23 mouse cellular contexts compared by ENCODE assay signal in genomic region chr16:76409355-76409722, GRCm38 (mm10). TPM values are rescaled to one million over a fixed set of nuclear protein-coding genes. Genes with fewer than 3 reads are reported as not detected.
A peak's percentile ranks its signal among the peaks of the same experiment; 100 is the strongest.
DNase-seq lines count a peak whose midpoint lies in the region; ATAC-seq and TF ChIP-seq lines count a peak whose summit lies in the region.
"Had no signal": no experiment of that assay in that cellular context is flagged by ENCODE, and none has a peak within 500 bp of the region (broad histone marks: within the 10 kb centered on the region; RNA-seq: fewer than 3 reads in every experiment).

No protein-coding gene starts in this region.

- peak; percentile 48 for ATAC-seq in lung, embryonic 16.5 days (ENCODE audit: low read depth)
- ATAC-seq in stomach, postnatal 0 days (ENCODE audit: low FRiP score, low TSS enrichment), result peak; percentile 86
- ATAC-seq: forebrain, embryonic 13.5 days; hindbrain, postnatal 0 days; liver, postnatal 0 days; midbrain, embryonic 16.5 days had no signal

- H3K4me2 ChIP-seq in lung, embryonic 16.5 days (ENCODE audit: low read depth, low read length), result no peak overlapping the region
- H3K4me2 ChIP-seq in stomach, postnatal 0 days (replicated peaks; ENCODE audit: low read depth), result no peak overlapping the region
- H3K4me2 ChIP-seq: forebrain, embryonic 13.5 days had no signal

- TF ChIP-seq EP300 in stomach, postnatal 0 days (optimal IDR thresholded peaks at IDR 0.05), result no peak

- H3K4me1 ChIP-seq in lung, embryonic 16.5 days (replicated peaks; ENCODE audit: control insufficient read depth, insufficient read depth, low read length), result peaks cover 10% of the 10 kb centered on the region
- H3K4me1 ChIP-seq in stomach, postnatal 0 days (replicated peaks; ENCODE audit: control insufficient read depth, insufficient read depth), result no peaks in the 10 kb centered on the region
- H3K4me1 ChIP-seq: forebrain, embryonic 13.5 days; hindbrain, embryonic 10.5 days had no signal

- H3K4me3 ChIP-seq in lung, embryonic 16.5 days (ENCODE audit: low read length), result no peak overlapping the region
- H3K4me3 ChIP-seq in stomach, postnatal 0 days (ENCODE audit: low read depth, low read length), result no peak overlapping the region
- H3K4me3 ChIP-seq: forebrain, embryonic 13.5 days; hindbrain, embryonic 10.5 days; layer of hippocampus, adult 2 months had no signal

- H3K9ac ChIP-seq in lung, embryonic 16.5 days (ENCODE audit: low read length), result no peak overlapping the region
- H3K9ac ChIP-seq in stomach, postnatal 0 days (ENCODE audit: low read length), result no peak overlapping the region
- H3K9ac ChIP-seq: forebrain, embryonic 13.5 days; liver, postnatal 0 days had no signal

- TF ChIP-seq CTCF in stomach, postnatal 0 days (IDR thresholded peaks at IDR 0.05; ENCODE audit: low read depth), result no peak

- DNase-seq in lung, postnatal 36 days, result no peak
- peak; percentile 17 for DNase-seq in CD4-positive helper T cell, adult 2 months (ENCODE audit: low read depth, low spot score)
- DNase-seq in c-Kit-positive CD71-negative TER-119-negative erythroid progenitor cells, embryonic 14.5 days (ENCODE audit: low read depth), result peak; percentile 20
- no peak for DNase-seq in stomach, postnatal 0 days (ENCODE audit: low spot score)
- no peak for DNase-seq in layer of hippocampus, postnatal 14 days (ENCODE audit: low spot score in 2 of 2)
- no peak for DNase-seq in heart, adult 9 months (ENCODE audit: low spot score in 2 of 2)
- DNase-seq: adrenal gland, postnatal 10 days; cerebellum, adult 11-12 months; cerebellum, postnatal 25 days; gastrocnemius, postnatal 36 days; kidney, adult 2 months; kidney, postnatal 14 days; left cerebral cortex, postnatal 4 days; liver; liver, postnatal 0 days; right cerebral cortex, postnatal 25 days had no signal

- H3K27ac ChIP-seq in lung, embryonic 16.5 days (ENCODE audit: low read length), result no peak overlapping the region
- no peak overlapping the region for H3K27ac ChIP-seq in stomach, postnatal 0 days (replicated peaks)
- H3K27ac ChIP-seq: forebrain, embryonic 13.5 days; hindbrain, embryonic 10.5 days; hindbrain, postnatal 0 days; layer of hippocampus, adult 2 months had no signal

- no peaks in the 10 kb centered on the region for H3K9me3 ChIP-seq in lung, embryonic 16.5 days (ENCODE audit: control insufficient read depth, low read length)
- no peaks in the 10 kb centered on the region for H3K9me3 ChIP-seq in stomach, postnatal 0 days (ENCODE audit: control insufficient read depth, low read length)
- H3K9me3 ChIP-seq: forebrain, embryonic 13.5 days; G1E; hindbrain, embryonic 10.5 days had no signal

- H3K27me3 ChIP-seq in lung, embryonic 16.5 days (ENCODE audit: control insufficient read depth, insufficient read depth, low read depth, low read length), result no peaks in the 10 kb centered on the region
- no peaks in the 10 kb centered on the region for H3K27me3 ChIP-seq in stomach, postnatal 0 days (ENCODE audit: control insufficient read depth, insufficient read depth, low read length)
- H3K27me3 ChIP-seq: forebrain, embryonic 13.5 days had no signal

- 26% methylated on average over 1 of the region's 1 CpGs for WGBS in lung, embryonic 16.5 days
- 11% methylated on average over 1 of the region's 1 CpGs for WGBS in stomach, postnatal 0 days

- no peaks in the 10 kb centered on the region for H3K36me3 ChIP-seq in lung, embryonic 16.5 days (ENCODE audit: control insufficient read depth, insufficient read depth, low read length)
- no peaks in the 10 kb centered on the region for H3K36me3 ChIP-seq in stomach, postnatal 0 days (ENCODE audit: control insufficient read depth, insufficient read depth, low read length)
- H3K36me3 ChIP-seq: G1E; hindbrain, embryonic 10.5 days had no signal

RNA-seq across cellular contexts. Expression of gene Nrip1, which starts 35.7 kb away (rescaled TPM):
- 44.3 and 45.4 TPM in 2 replicates for polyA plus RNA-seq in lung, embryonic 16.5 days (2015; fragmentation: Nextera tagmentation; extraction: Ambion mirVana)
- 13.0 and 15.7 TPM in 2 replicates for polyA plus RNA-seq in stomach, postnatal 0 days (2015; fragmentation: Nextera tagmentation; extraction: Ambion mirVana)
- 10 to 100 TPM; 51.6 to 54.7 TPM for total RNA-seq in layer of hippocampus, postnatal 14 days (2021)

Comparison
In these comparisons a context has a peak if more than half of its experiments do, and no peak if none do; other contexts are left out.
1. DNase-seq: peak in CD4-positive helper T cell, adult 2 months (single experiment) and c-Kit-positive CD71-negative TER-119-negative erythroid progenitor cells, embryonic 14.5 days (single experiment); none in lung, postnatal 36 days (single experiment), stomach, postnatal 0 days (single experiment), layer of hippocampus, postnatal 14 days (0 of 2) and heart, adult 9 months (0 of 2).